ENCODE assay signal across 8 mouse cellular contexts in genomic region chr8:86624915-86625314, GRCm38 (mm10). TPM values are rescaled to one million over a fixed set of nuclear protein-coding genes. Genes with fewer than 3 reads are reported as not detected.
A peak's percentile ranks its signal among the peaks of the same experiment; 100 is the strongest.
DNase-seq lines count a peak whose midpoint lies in the region; ATAC-seq and TF ChIP-seq lines count a peak whose summit lies in the region.

No protein-coding gene starts in this region.

- no peaks in the 10 kb centered on the region for H3K27me3 ChIP-seq in hindbrain, embryonic 13.5 days
- no peaks in the 10 kb centered on the region for H3K27me3 ChIP-seq in liver, embryonic 15.5 days

- H3K9ac ChIP-seq in hindbrain, embryonic 13.5 days = peak overlapping the region; percentile 86
- H3K9ac ChIP-seq in liver, embryonic 15.5 days = peak overlapping the region; percentile 78; the same call in 1 of the 2 replicates

- H3K4me3 ChIP-seq in lung, adult 2 months (replicated peaks; ENCODE audit: extremely low read depth, low read depth, low read length) = peak overlapping the region; percentile 54
- H3K4me3 ChIP-seq in cortical plate, adult 2 months (ENCODE audit: insufficient read depth, low read length) = peak overlapping the region; percentile 73
- H3K4me3 ChIP-seq in hindbrain, embryonic 13.5 days = peak overlapping the region; percentile 94
- H3K4me3 ChIP-seq in liver, embryonic 15.5 days (replicated peaks) = peak overlapping the region; percentile 86

- 18% methylated on average over 7 of the region's 7 CpGs for WGBS in lung, adult 2 months
- 53% methylated on average over 7 of the region's 7 CpGs for WGBS in hindbrain, embryonic 13.5 days
- 25% methylated on average over 7 of the region's 7 CpGs for WGBS in liver, embryonic 15.5 days (ENCODE audit: insufficient replicate concordance)

- H3K4me1 ChIP-seq in lung, adult 2 months (ENCODE audit: control insufficient read depth, insufficient read depth, low read length) = peaks cover 10% of the 10 kb centered on the region; the same call in 1 of the 2 replicates
- peaks cover 3% of the 10 kb centered on the region; the same call in 1 of the 2 replicates for H3K4me1 ChIP-seq in cortical plate, adult 2 months (ENCODE audit: control insufficient read depth, insufficient read depth, low read length)
- peaks cover 22% of the 10 kb centered on the region for H3K4me1 ChIP-seq in hindbrain, embryonic 13.5 days (replicated peaks)
- H3K4me1 ChIP-seq in liver, embryonic 15.5 days (replicated peaks) = peaks cover 34% of the 10 kb centered on the region

- H3K9me3 ChIP-seq in hindbrain, embryonic 13.5 days = no peaks in the 10 kb centered on the region
- no peaks in the 10 kb centered on the region for H3K9me3 ChIP-seq in liver, embryonic 15.5 days (replicated peaks)

- no peak for ATAC-seq in hindbrain, embryonic 13.5 days (ENCODE audit: low FRiP score)
- no peak for ATAC-seq in liver, embryonic 15.5 days (ENCODE audit: insufficient read depth)

- no peak for TF ChIP-seq CTCF in lung, adult 2 months (IDR thresholded peaks at IDR 0.05; ENCODE audit: insufficient read depth, low read length)
- TF ChIP-seq CTCF in cortical plate, adult 2 months (IDR thresholded peaks at IDR 0.05; ENCODE audit: extremely low read depth, insufficient read depth, low read length) = no peak

- intact Hi-C loops in left cerebral cortex, postnatal 36 days (cut with DNase I) = loop anchor here (10.0 kb wide), 1 partner anchor 260 kb away; the partner anchor contains the start of gene N4bp1

- H3K27ac ChIP-seq in cortical plate, adult 2 months (ENCODE audit: insufficient read depth, low read length) = no peak overlapping the region
- no peak overlapping the region for H3K27ac ChIP-seq in hindbrain, embryonic 13.5 days
- H3K27ac ChIP-seq in liver, embryonic 15.5 days (replicated peaks) = peak overlapping the region; percentile 16; the same call in 1 of the 2 replicates

- TF ChIP-seq POLR2A in lung, adult 2 months (IDR thresholded peaks at IDR 0.05; ENCODE audit: borderline replicate concordance, extremely low read depth, low read depth, low read length) = no peak
- no peak for TF ChIP-seq POLR2A in cortical plate, adult 2 months (IDR thresholded peaks at IDR 0.05; ENCODE audit: extremely low read depth, insufficient read depth, low read length)

- DNase-seq in lung, adult 2 months = peak; percentile 14
- no peak for DNase-seq in lung, adult 18-20 months
- DNase-seq in thymus, postnatal 36 days = peak; percentile 10
- DNase-seq in frontal cortex, postnatal 10 days (ENCODE audit: low spot score in 2 of 2) = no peak
- DNase-seq in left cerebral cortex, postnatal 36 days (ENCODE audit: low spot score in 2 of 2) = no peak

- no peaks in the 10 kb centered on the region for H3K36me3 ChIP-seq in hindbrain, embryonic 13.5 days
- no peaks in the 10 kb centered on the region for H3K36me3 ChIP-seq in liver, embryonic 15.5 days (replicated peaks)

- peak overlapping the region; percentile 92 for H3K4me2 ChIP-seq in hindbrain, embryonic 13.5 days
- H3K4me2 ChIP-seq in liver, embryonic 15.5 days = peak overlapping the region; percentile 95

RNA-seq across cellular contexts. Expression of gene Lonp2, which starts 1.1 kb away (rescaled TPM):
- 56.4 and 61.4 TPM in 2 replicates for polyA plus RNA-seq in lung, adult 2 months (2012; rRNA removed)
- 51.6 and 53.1 TPM in 2 replicates for polyA plus RNA-seq in cortical plate, adult 2 months (2012; rRNA removed)
- 92.4 and 93.1 TPM in 2 replicates for polyA plus RNA-seq in hindbrain, embryonic 13.5 days (2015; fragmentation: Nextera tagmentation; extraction: Ambion mirVana)
- 36.5 and 38.7 TPM in 2 replicates for polyA plus RNA-seq in liver, embryonic 15.5 days (2015; fragmentation: Nextera tagmentation; extraction: Ambion mirVana)
- total RNA-seq in left cerebral cortex, postnatal 36 days (2021) = 10 to 100 TPM; 65.9 to 67.0 TPM

RNA-seq across cellular contexts. Expression of gene Abcc12, which starts 44.4 kb away (rescaled TPM):
- polyA plus RNA-seq in lung, adult 2 months (2012; rRNA removed) = 0.03 and 0.12 TPM in 2 replicates
- 0.38 and 0.65 TPM in 2 replicates for polyA plus RNA-seq in cortical plate, adult 2 months (2012; rRNA removed)
- polyA plus RNA-seq in hindbrain, embryonic 13.5 days (2015; fragmentation: Nextera tagmentation; extraction: Ambion mirVana) = 0.08 TPM in 2 replicates
- not detected in 2 replicates for polyA plus RNA-seq in liver, embryonic 15.5 days (2015; fragmentation: Nextera tagmentation; extraction: Ambion mirVana)
- under 1 TPM; 0.27 to 0.59 TPM for total RNA-seq in left cerebral cortex, postnatal 36 days (2021)

Comparison
In these comparisons a context has a peak if more than half of its experiments do, and no peak if none do; other contexts are left out.
1. DNase-seq: peak in lung, adult 2 months (single experiment) and thymus, postnatal 36 days (2 of 2); none in lung, adult 18-20 months (0 of 2), frontal cortex, postnatal 10 days (0 of 2) and left cerebral cortex, postnatal 36 days (0 of 2).
2. Peak in every context shown above with its lines, with median percentiles within 50 percentile points of each other: H3K4me3 ChIP-seq.